Mouse (Mus musculus): ENCODE measurements around the gene Gm14459.
"Not testable (repeated sequence)": the region's sequence is repeated elsewhere in the genome, so short reads cannot be mapped to it uniquely, and the experiment has no call there.

Gene Gm14459

GRCm38 (mm10) chrX:8524854-8525253 is at the start of gene Gm14459:
Gene Gm14459 (minus strand): TSS chrX:8524954.
- no peak for DNase-seq (ENCODE audit: low spot score in 2 of 2)

GRCm38 (mm10) chrX:8548155-8548554 is 23.4 kb upstream of the Gm14459 start, which contains the start of gene Ssxb6:
Gene Ssxb6 (minus strand): TSS chrX:8548255.
- DNase-seq (ENCODE audit: low spot score in 2 of 2) = not testable (repeated sequence)
